Mouse (Mus musculus) MEL (cell line): ENCODE measurements around the gene Meioc. TPM values are rescaled to one million over a fixed set of nuclear protein-coding genes. Genes with fewer than 3 reads are reported as not detected.

ENCODE experiments used
- DNase-seq: peaks from one replicate; pipeline ENCODE4 v3.0.0; 2011; ENCODE audit warnings: low read depth, low spot score
- H3K27ac ChIP-seq: 2 replicates; pipeline ENCODE4 v1.5.1; 2012; ENCODE audit warnings: low read depth, mild to moderate bottlenecking, control low read depth, low read length, moderate library complexity; ENCODE audit not compliant: control insufficient read depth
- H3K27me3 ChIP-seq, 2 experiments: fragments of 150-350 bp in 1 of 2; sonication (generic) in 1 of 2; 2 replicates each; pipeline ENCODE4 v1.6.1; 2012; ENCODE audit warnings: low read length in 2 of 2, mild to moderate bottlenecking in 2 of 2, improper control_type of control experiment in 1 of 2, moderate library complexity in 1 of 2; ENCODE audit not compliant: insufficient read depth in 2 of 2, control insufficient read depth in 1 of 2
- H3K36me3 ChIP-seq, 2 experiments: 2 replicates each; pipeline ENCODE4 v1.6.1; 2012 to 2014; ENCODE audit warnings: low read length in 2 of 2, improper control_type of control experiment in 1 of 2, inconsistent platforms in 1 of 2, mild to moderate bottlenecking in 1 of 2; ENCODE audit not compliant: insufficient read depth in 2 of 2, control insufficient read depth in 1 of 2
- H3K4me1 ChIP-seq, 2 experiments: fragments of 150-350 bp in 1 of 2; sonication (generic) in 1 of 2; 2 replicates each; pipeline ENCODE4 v1.6.1; 2012; ENCODE audit warnings: low read length in 2 of 2, improper control_type of control experiment in 1 of 2, mild to moderate bottlenecking in 1 of 2; ENCODE audit not compliant: insufficient read depth in 2 of 2, control insufficient read depth in 1 of 2
- H3K4me3 ChIP-seq, 2 experiments: fragments of 150-350 bp in 1 of 2; sonication (generic) in 1 of 2; 2 replicates each; pipeline ENCODE4 v1.5.1; 2012; ENCODE audit warnings: low read depth in 2 of 2, low read length in 2 of 2, mild to moderate bottlenecking in 2 of 2, moderate library complexity in 2 of 2, control low read depth in 1 of 2, improper control_type of control experiment in 1 of 2; ENCODE audit not compliant: control insufficient read depth in 1 of 2, insufficient read depth in 1 of 2
- H3K79me2 ChIP-seq: 2 replicates; pipeline ENCODE4 v1.6.1; 2012; ENCODE audit warnings: mild to moderate bottlenecking, low read length, moderate library complexity; ENCODE audit not compliant: control insufficient read depth, poor library complexity, insufficient read depth
- H3K9ac ChIP-seq: 2 replicates; pipeline ENCODE4 v1.6.1; 2012; ENCODE audit warnings: low read depth, mild to moderate bottlenecking, control low read depth, low read length, moderate library complexity; ENCODE audit not compliant: control insufficient read depth, poor library complexity, severe bottlenecking
- H3K9me3 ChIP-seq: fragments of 150-350 bp; sonication (generic); replicated peaks from 2 replicates; pipeline ENCODE4 v1.6.1; 2012; ENCODE audit warnings: mild to moderate bottlenecking, low read length, improper control_type of control experiment, moderate library complexity; ENCODE audit not compliant: insufficient read depth
- BHLHE40 ChIP-seq: IDR thresholded peaks from 2 replicates; pipeline ENCODE4 v1.6.1; 2012; ENCODE audit warnings: low read depth, mild to moderate bottlenecking, inconsistent platforms, low read length, improper control_type of control experiment, borderline replicate concordance
- CHD1 ChIP-seq: IDR thresholded peaks from 2 replicates; pipeline ENCODE4 v1.6.1; 2012; ENCODE audit warnings: low read depth, mild to moderate bottlenecking, inconsistent platforms, low read length, improper control_type of control experiment
- CTCF ChIP-seq, 3 experiments: IDR thresholded peaks in 2 of 3; conservative IDR thresholded peaks in 1 of 3; 2 replicates each; pipeline ENCODE4 v1.5.1; 2011 to 2012; ENCODE audit warnings: low read length in 3 of 3, low read depth in 2 of 3, mild to moderate bottlenecking in 2 of 3, improper control_type of control experiment in 1 of 3, inconsistent platforms in 1 of 3, mixed read lengths in 1 of 3, moderate library complexity in 1 of 3; ENCODE audit not compliant: control insufficient read depth in 1 of 3, insufficient read depth in 1 of 3, poor library complexity in 1 of 3, severe bottlenecking in 1 of 3
- E2F4 ChIP-seq: IDR thresholded peaks from 2 replicates; pipeline ENCODE4 v1.6.1; 2011; ENCODE audit warnings: low read depth, low read length, improper control_type of control experiment, borderline replicate concordance
- GABPA ChIP-seq: IDR thresholded peaks from 2 replicates; pipeline ENCODE4 v1.6.1; 2012; ENCODE audit warnings: low read depth, mild to moderate bottlenecking, inconsistent platforms, low read length, improper control_type of control experiment, moderate library complexity
- HCFC1 ChIP-seq: IDR thresholded peaks from 2 replicates; pipeline ENCODE4 v1.6.1; 2012; ENCODE audit warnings: low read depth, mild to moderate bottlenecking, inconsistent platforms, low read length, improper control_type of control experiment, moderate library complexity
- JUND ChIP-seq: IDR thresholded peaks from 2 replicates; pipeline ENCODE4 v1.6.1; 2011; ENCODE audit warnings: low read depth, mild to moderate bottlenecking, improper control_type of control experiment, low read length
- KAT2A ChIP-seq: conservative IDR thresholded peaks from 2 replicates; pipeline ENCODE4 v1.6.1; 2012; ENCODE audit warnings: low read depth, low read length, improper control_type of control experiment, inconsistent platforms
- MAFK ChIP-seq: IDR thresholded peaks from 2 replicates; pipeline ENCODE4 v1.6.1; 2011; ENCODE audit warnings: low read depth, mild to moderate bottlenecking, low read length, improper control_type of control experiment, borderline replicate concordance
- MAZ ChIP-seq: IDR thresholded peaks from 2 replicates; pipeline ENCODE4 v1.6.1; 2012; ENCODE audit warnings: low read depth, mild to moderate bottlenecking, inconsistent platforms, low read length, improper control_type of control experiment
- MEF2A ChIP-seq: IDR thresholded peaks from 2 replicates; pipeline ENCODE4 v1.6.1; 2014; ENCODE audit warnings: low read depth, mild to moderate bottlenecking, inconsistent platforms, low read length, improper control_type of control experiment; ENCODE audit not compliant: poor library complexity, insufficient replicate concordance, severe bottlenecking; ENCODE audit errors: extremely low read depth
- MXI1 ChIP-seq: IDR thresholded peaks from 2 replicates; pipeline ENCODE4 v1.6.1; 2011; ENCODE audit warnings: mild to moderate bottlenecking, low read depth, low read length, improper control_type of control experiment
- MYC ChIP-seq: IDR thresholded peaks from 2 replicates; pipeline ENCODE4 v1.6.1; 2011; ENCODE audit warnings: low read depth, mild to moderate bottlenecking, low read length, improper control_type of control experiment, moderate library complexity
- NRF1 ChIP-seq: IDR thresholded peaks from 2 replicates; pipeline ENCODE4 v1.6.1; 2014; ENCODE audit warnings: low read depth, mild to moderate bottlenecking, inconsistent platforms, low read length, improper control_type of control experiment, moderate library complexity; ENCODE audit not compliant: poor library complexity, insufficient read depth, severe bottlenecking
- POLR2A ChIP-seq, 2 experiments: IDR thresholded peaks; 2 replicates each; pipeline ENCODE4 v1.6.1; 2011 to 2012; ENCODE audit warnings: low read length in 2 of 2, mild to moderate bottlenecking in 2 of 2, control low read depth in 1 of 2, improper control_type of control experiment in 1 of 2, low read depth in 1 of 2, moderate library complexity in 1 of 2; ENCODE audit not compliant: control insufficient read depth in 1 of 2, insufficient read depth in 1 of 2, poor library complexity in 1 of 2
- POLR2AphosphoS2 ChIP-seq: IDR thresholded peaks from 2 replicates; pipeline ENCODE4 v1.6.1; 2011; ENCODE audit warnings: low read length, improper control_type of control experiment
- POLR2AphosphoS5 ChIP-seq: IDR thresholded peaks from 2 replicates; pipeline ENCODE4 v1.6.1; 2012; ENCODE audit warnings: low read depth, borderline replicate concordance, mild to moderate bottlenecking, inconsistent platforms, low read length, moderate library complexity, mixed read lengths
- SIN3A ChIP-seq: IDR thresholded peaks from 2 replicates; pipeline ENCODE4 v1.6.1; 2012; ENCODE audit warnings: low read length, improper control_type of control experiment, inconsistent platforms
- SMC3 ChIP-seq: IDR thresholded peaks from 2 replicates; pipeline ENCODE4 v1.6.1; 2011; ENCODE audit warnings: low read depth, low read length, improper control_type of control experiment
- TAL1 ChIP-seq: IDR thresholded peaks from 2 replicates; pipeline ENCODE4 v1.6.1; 2012; ENCODE audit warnings: mild to moderate bottlenecking, inconsistent platforms, low read length, moderate library complexity, mixed read lengths
- UBTF ChIP-seq: IDR thresholded peaks from 2 replicates; pipeline ENCODE4 v1.6.1; 2012; ENCODE audit warnings: low read depth, mild to moderate bottlenecking, inconsistent platforms, low read length, improper control_type of control experiment, moderate library complexity, borderline replicate concordance; ENCODE audit not compliant: insufficient read depth
- USF1 ChIP-seq: IDR thresholded peaks from 2 replicates; pipeline ENCODE4 v1.6.1; 2014; ENCODE audit warnings: low read depth, mild to moderate bottlenecking, inconsistent platforms, low read length, improper control_type of control experiment, moderate library complexity
- ZC3H11A ChIP-seq: IDR thresholded peaks from 2 replicates; pipeline ENCODE4 v1.6.1; 2012; ENCODE audit warnings: low read depth, mild to moderate bottlenecking, inconsistent platforms, low read length, improper control_type of control experiment
- ZKSCAN1 ChIP-seq: IDR thresholded peaks from 2 replicates; pipeline ENCODE4 v1.6.1; 2012; ENCODE audit warnings: low read depth, mild to moderate bottlenecking, inconsistent platforms, low read length, improper control_type of control experiment, moderate library complexity
- ZMIZ1 ChIP-seq: IDR thresholded peaks from 2 replicates; pipeline ENCODE4 v1.6.1; 2012; ENCODE audit warnings: low read depth, mild to moderate bottlenecking, inconsistent platforms, low read length, improper control_type of control experiment, moderate library complexity
- ZNF384 ChIP-seq: IDR thresholded peaks from 2 replicates; pipeline ENCODE4 v1.6.1; 2012; ENCODE audit warnings: low read depth, mild to moderate bottlenecking, inconsistent platforms, low read length, improper control_type of control experiment
- polyA plus RNA-seq, 2 experiments: library from polyadenylated mRNA; stranded (reverse) in 1 of 2; unstranded in 1 of 2; fragments of >175 nt in 1 of 2; fragments of >200 nt in 1 of 2; gene quantifications; 2 replicates each; pipeline versions ENCODE4 v1.2.1 to v1.2.4; 2012; ENCODE audit warnings: low replicate concordance in 2 of 2, low read depth in 1 of 2; ENCODE audit not compliant: insufficient read length in 2 of 2, insufficient read depth in 1 of 2, missing spikeins in 1 of 2
- total RNA-seq: library from RNA; depleted of rRNA; stranded (reverse); fragments of 300-350 nt; gene quantifications from 2 replicates; pipeline ENCODE4 v1.2.3, GENCODE M21; 2012

Gene Meioc
- total and polyA plus RNA-seq, 3 experiments: 0.06 TPM; not detected in 2

- no peak for TF ChIP-seq ZNF384
- TF ChIP-seq JUND: 0 out of 2 replicates have a peak, but pooled peaks have one; percentile 21
- TF ChIP-seq SMC3: peak; percentile 41
- TF ChIP-seq MAZ: 0 out of 2 replicates have a peak, but pooled peaks have one; percentile 17
Observed at GRCm38 (mm10) chr11:102690162-102690561, 26.6 kb downstream of the Meioc start (continued).

GRCm38 (mm10) chr11:102695289-102695688, 31.8 kb downstream of the Meioc start:
- H3K4me1 ChIP-seq: peaks cover 2 to 17% of the 10 kb centered on the region in 2 experiments; a peak in 3 of 4 replicates
- H3K79me2 ChIP-seq: peaks cover 10% of the 10 kb centered on the region
- DNase-seq: no peak
- no peak overlapping the region for H3K4me3 ChIP-seq
- no peak overlapping the region for H3K27ac ChIP-seq
- TF ChIP-seq UBTF: no peak
- no peak for TF ChIP-seq E2F4
- TF ChIP-seq BHLHE40: no peak
- TF ChIP-seq MAFK: no peak
- no peak for TF ChIP-seq CHD1
- TF ChIP-seq KAT2A: no peak
- TF ChIP-seq ZMIZ1: no peak
- TF ChIP-seq MEF2A: no peak
- no peak for TF ChIP-seq POLR2AphosphoS5
- TF ChIP-seq GABPA: no peak
- no peak for TF ChIP-seq ZC3H11A
- no peak for TF ChIP-seq POLR2A (IDR thresholded peaks at IDR 0.05; ENCODE audit: control insufficient read depth in 1 of 2, insufficient read depth in 1 of 2, low read depth in 1 of 2, low read length in 2 of 2, poor library complexity in 1 of 2)
- no peak for TF ChIP-seq MAZ
- no peak for TF ChIP-seq HCFC1
- no peaks in the 10 kb centered on the region for H3K27me3 ChIP-seq
- H3K9ac ChIP-seq: no peak overlapping the region
- H3K36me3 ChIP-seq: peaks cover 3 to 21% of the 10 kb centered on the region in 2 experiments; a peak in 3 of 4 replicates
- no peaks in the 10 kb centered on the region for H3K9me3 ChIP-seq

DNA sequence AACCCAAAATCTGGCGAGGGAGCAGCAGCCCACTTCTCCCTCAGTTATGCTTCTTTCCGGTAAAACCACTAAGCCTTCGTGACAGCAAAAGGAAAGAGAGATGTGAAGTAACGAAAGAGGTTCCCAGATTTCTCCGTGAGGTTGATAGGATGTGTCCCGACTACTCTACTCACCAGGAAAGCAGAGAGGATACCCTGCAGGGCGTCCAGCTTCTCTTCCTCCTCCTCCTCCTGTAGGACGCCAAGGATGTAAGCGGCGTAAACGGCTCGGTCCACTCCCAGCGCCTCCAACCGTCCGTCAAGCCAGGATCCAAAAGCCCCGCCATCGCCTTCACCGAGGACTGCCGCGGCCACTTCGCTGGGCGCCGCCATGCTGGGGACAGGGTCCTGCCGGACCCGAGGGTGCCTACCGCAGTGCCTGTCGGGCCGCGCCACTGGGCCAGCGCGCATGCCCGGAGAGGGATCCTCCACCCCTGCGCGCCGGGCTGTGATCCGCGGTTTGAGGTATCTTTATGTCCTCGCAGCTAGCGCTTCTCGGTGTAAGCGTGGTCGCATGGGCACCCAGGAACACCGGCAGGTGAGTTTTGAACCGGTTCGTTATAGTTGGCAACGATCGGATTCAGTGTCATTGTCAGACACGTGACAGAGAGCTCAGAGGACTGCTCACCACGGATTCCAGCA, 34.0 kb downstream of the Meioc start, which contains the start of gene Ccdc43:
TSS of gene Ccdc43 (minus strand) at position 445 of the 680 bp plus-strand sequence.
- H3K27ac ChIP-seq: peak within 1 kb of the TSS; percentile 25; the same call in 1 of the 2 replicates
- H3K4me3 ChIP-seq: peak within 1 kb of the TSS; percentile 81 to 86
- DNase-seq: peak; percentile 94
- H3K79me2 ChIP-seq: peaks cover 10% of the 10 kb centered on the region
- peak within 1 kb of the TSS; percentile 75 for H3K9ac ChIP-seq
- peaks cover 2 to 17% of the 10 kb centered on the region in 2 experiments; a peak in 3 of 4 replicates for H3K4me1 ChIP-seq
- H3K9me3 ChIP-seq: no peaks in the 10 kb centered on the region
- no peaks in the 10 kb centered on the region for H3K27me3 ChIP-seq
- H3K36me3 ChIP-seq: peaks cover 0 to 21% of the 10 kb centered on the region in 2 experiments; a peak in 2 of 4 replicates
- TF ChIP-seq MAFK (no peak), HCFC1 (peak; percentile 90), POLR2A (IDR thresholded peaks at IDR 0.05; ENCODE audit: control insufficient read depth in 1 of 2, insufficient read depth in 1 of 2, low read depth in 1 of 2, low read length in 2 of 2, poor library complexity in 1 of 2) (peak; percentile 94 to 96; a peak in 3 of 4 replicates), MYC (peak; percentile 87), ZNF384 (no peak), USF1 (peak; percentile 84), UBTF (no peak), MEF2A (no peak), CTCF (IDR thresholded peaks at IDR 0.05 in 2 of 3, conservative IDR thresholded peaks at IDR 0.05 in 1 of 3; ENCODE audit: control insufficient read depth in 1 of 3, insufficient read depth in 1 of 3, low read depth in 2 of 3, low read length in 3 of 3, poor library complexity in 1 of 3, severe bottlenecking in 1 of 3) (no peak), GABPA (no peak), BHLHE40 (peak; percentile 55; the same call in 1 of the 2 replicates), POLR2AphosphoS2 (peak; percentile 94), SIN3A (peak; percentile 82), MXI1 (peak; percentile 96), NRF1 (peak; percentile 96), TAL1 (no peak), ZC3H11A (no peak), ZKSCAN1 (no peak)
